Mouse (Mus musculus): ENCODE data around the gene Gm21883. TPM values are rescaled to one million over a fixed set of nuclear protein-coding genes. Genes with fewer than 3 reads are reported as not detected.
"Not testable (repeated sequence)": the region's sequence is repeated elsewhere in the genome, so short reads cannot be mapped to it uniquely, and the experiment has no call there.

Gene Gm21883
- not detected in 2 replicates for polyA plus RNA-seq (2015; fragmentation: Nextera tagmentation; extraction: Ambion mirVana)

DNA sequence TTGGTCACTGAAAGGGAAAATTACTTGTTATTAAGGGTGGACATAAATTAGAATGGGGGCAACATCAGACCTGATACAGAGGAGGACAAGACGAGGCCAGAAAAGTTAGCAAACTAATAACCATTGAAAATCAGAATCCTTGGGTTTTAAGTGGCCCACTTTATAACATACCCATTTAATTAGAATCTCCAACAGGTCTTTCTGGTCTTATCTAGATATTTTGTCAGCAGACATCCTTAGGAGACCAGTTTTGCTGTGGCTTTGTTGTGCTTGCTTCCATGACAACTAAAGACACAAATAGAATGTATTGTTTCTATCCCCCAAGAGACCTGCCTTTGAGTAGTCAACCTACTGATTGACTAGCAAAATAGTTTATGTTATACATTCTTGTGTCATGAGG is at the start of gene Gm21883:
Gene Gm21883 (minus strand): TSS at position 101 of the 400 bp plus-strand sequence.
- not testable (repeated sequence) for H3K9ac ChIP-seq; H3K4me2 ChIP-seq (replicated peaks); H3K4me3 ChIP-seq; ATAC-seq (ENCODE audit: low FRiP score, low read depth); H3K4me1 ChIP-seq; H3K27ac ChIP-seq; H3K36me3 ChIP-seq; H3K27me3 ChIP-seq; H3K9me3 ChIP-seq
- WGBS: no CpG with 5 or more reads among the region's 1 CpGs

DNA sequence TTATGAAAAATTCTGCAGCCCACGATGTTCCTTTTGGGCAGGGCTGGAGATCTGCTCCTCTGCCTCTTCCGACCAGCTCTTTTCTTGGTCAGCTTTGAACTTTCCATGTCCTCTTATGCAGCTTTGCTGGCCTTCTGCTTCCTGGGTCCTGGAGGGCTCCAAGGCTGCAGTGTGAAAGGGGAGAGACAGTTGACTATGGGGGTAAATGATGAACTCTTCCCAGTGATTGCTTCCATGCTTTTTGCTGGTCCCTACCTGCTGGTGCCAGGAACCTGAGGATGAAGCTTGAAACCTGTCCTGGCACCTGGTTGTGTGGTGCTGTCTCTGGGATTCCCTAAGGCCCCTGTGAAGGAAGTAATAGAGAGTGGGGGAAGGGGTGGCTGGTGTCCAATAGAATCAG is 44.7 kb upstream of the Gm21883 start, which contains the start of gene Spin2e:
Gene Spin2e (minus strand): TSS at position 101 of the 400 bp plus-strand sequence.
- WGBS: 63% methylated on average over 2 of the region's 2 CpGs
- not testable (repeated sequence) for H3K4me1 ChIP-seq; H3K36me3 ChIP-seq; H3K9ac ChIP-seq; H3K27me3 ChIP-seq; H3K4me3 ChIP-seq; ATAC-seq (ENCODE audit: low FRiP score, low read depth); H3K27ac ChIP-seq; H3K4me2 ChIP-seq (replicated peaks); H3K9me3 ChIP-seq

Other genes with a start within 250 kb of the Gm21883 start
- gene Btbd35f26, start 237.8 kb downstream of the Gm21883 start, polyA plus RNA-seq (2015; fragmentation: Nextera tagmentation; extraction: Ambion mirVana): not detected in 2 replicates
- not detected in 2 replicates for gene Btbd35f19, start 190.4 kb downstream of the Gm21883 start, polyA plus RNA-seq (2015; fragmentation: Nextera tagmentation; extraction: Ambion mirVana)
- gene Spin2e, start 44.6 kb upstream of the Gm21883 start, polyA plus RNA-seq (2015; fragmentation: Nextera tagmentation; extraction: Ambion mirVana): not detected in 2 replicates
- not detected in 2 replicates for gene Btbd35f25, start 142.9 kb upstream of the Gm21883 start, polyA plus RNA-seq (2015; fragmentation: Nextera tagmentation; extraction: Ambion mirVana)